Mouse (Mus musculus): Measurements from ENCODE around the gene Fam172a. TPM values are rescaled to one million over a fixed set of nuclear protein-coding genes. Genes with fewer than 3 reads are reported as not detected.

Fam172a gene
- total RNA-seq, 2 experiments from 2014 or later = 6.2 to 9.2 TPM

DNA sequence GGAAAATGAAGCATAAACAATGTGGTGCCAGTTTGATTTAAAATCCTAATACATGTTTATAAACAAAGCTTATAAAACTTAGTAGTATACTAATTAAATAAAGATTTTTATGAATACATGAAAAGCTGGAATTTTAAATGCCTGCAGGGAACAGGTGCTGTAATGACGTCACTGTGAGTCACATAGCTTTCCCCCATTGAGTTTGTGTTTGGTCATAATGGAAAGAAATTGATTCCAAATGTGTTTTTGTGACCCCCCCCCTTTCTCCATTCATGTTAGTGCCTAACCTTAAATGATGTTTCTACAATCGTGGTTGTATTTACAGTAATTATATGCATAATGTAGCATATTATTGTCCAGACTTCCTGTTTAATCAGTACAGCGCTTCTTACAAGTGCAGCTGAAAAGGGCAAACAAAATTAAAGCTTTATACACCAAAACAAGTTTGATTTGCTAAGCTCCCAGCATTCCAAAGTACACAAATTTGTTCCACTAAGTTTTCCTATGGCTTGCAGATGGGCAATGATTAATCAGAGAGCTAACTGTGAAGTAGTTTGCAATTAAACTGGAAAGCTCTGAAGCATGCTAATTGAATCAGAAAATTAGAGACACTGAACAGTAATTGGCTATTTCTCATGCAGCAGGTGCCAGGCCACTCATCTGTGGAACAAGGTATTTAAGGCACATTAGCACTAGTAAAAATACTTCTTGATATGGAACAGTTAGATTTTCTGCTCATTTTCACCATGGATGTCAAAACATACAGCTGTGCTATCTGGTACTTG lies 398.1 kb downstream of the Fam172a start:
- DNase-seq (ENCODE audit: low spot score) = no peak

DNA sequence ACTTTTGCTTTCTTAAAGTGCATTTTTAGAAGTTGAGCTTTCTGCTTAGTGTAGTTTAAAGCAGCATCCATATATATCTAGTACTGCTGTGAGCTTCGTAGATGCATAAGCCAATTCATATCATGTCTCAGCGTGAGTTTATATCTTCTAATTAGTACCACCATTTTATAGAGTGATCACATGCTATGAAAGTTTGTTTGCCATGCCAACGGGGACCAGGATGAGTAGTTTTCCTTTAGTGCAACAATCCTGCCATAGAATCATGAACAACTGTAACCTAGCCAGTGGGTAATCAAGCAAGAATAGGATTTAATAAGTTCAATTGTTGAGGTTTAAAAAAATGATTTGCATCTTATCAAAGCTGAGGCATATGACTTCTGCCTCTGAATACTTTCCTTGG lies 398.8 kb downstream of the Fam172a start:
- DNase-seq (ENCODE audit: low spot score) = no peak

DNA sequence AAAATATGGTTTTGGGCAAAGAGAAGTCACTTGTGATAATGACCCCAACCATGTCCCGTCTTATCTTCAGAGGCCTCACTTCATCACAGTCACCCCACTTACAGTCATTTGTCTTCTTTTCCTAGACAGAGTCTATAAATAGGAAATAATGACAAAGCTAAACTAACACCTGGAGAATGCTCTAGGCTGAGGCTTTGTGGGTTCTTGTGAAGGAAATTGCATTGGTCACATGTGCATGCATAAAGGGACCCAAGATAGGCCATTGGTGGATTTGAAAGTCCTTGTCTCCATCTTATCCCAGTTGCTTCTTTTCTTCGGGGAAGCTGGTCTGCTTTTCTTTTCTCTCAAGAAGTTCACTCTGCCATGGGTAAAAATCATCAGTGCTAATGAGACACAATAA lies 400.5 kb downstream of the Fam172a start:
- DNase-seq (ENCODE audit: low spot score) = no peak

DNA sequence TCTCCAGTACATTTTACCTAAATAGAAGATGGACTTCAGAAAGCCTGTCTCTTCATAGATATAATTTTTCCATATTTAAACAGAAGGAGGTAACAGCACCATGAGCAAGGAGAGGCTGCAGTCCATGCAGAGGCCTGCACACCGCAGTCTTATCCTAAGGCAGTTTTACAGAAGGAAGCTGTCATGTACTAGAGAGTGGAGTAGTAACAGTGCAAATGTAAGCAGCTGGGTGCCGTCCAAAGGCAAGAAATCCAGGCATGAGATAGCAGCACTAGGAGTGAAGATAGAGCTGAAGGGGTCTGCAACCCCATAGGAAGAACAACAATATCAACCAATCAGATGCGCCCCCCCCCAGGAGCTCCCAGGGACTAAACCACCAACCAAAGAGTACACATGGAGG lies 403.0 kb downstream of the Fam172a start:
- DNase-seq (ENCODE audit: low spot score) = no peak

DNA sequence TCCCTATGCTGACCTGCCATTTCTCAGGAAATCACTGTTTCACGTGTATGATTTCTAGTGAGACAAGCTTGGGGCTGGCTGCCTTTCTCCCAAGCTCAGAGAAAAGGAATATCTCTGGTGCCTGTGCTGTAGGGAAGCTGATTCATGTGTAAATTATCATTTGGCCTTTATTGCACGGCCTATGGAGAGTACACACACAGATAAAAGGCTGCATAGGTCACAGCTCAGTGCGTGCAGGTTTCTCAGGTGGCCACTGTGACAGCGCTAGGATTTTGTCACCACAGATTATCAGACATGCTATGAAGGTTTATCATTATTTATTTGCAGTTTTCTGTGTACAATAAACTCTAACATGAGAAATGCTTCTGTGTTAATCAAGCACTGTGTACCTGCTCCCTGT lies 408.8 kb downstream of the Fam172a start:
- no peak for DNase-seq (ENCODE audit: low spot score)

- no peak for DNase-seq (ENCODE audit: low spot score)
Measured at GRCm38 (mm10) chr13:78113978-78114377, 412.1 kb downstream of the Fam172a start.

GRCm38 (mm10) chr13:78118715-78119114 lies 416.9 kb downstream of the Fam172a start:
- no peak for DNase-seq (ENCODE audit: low spot score)

DNA sequence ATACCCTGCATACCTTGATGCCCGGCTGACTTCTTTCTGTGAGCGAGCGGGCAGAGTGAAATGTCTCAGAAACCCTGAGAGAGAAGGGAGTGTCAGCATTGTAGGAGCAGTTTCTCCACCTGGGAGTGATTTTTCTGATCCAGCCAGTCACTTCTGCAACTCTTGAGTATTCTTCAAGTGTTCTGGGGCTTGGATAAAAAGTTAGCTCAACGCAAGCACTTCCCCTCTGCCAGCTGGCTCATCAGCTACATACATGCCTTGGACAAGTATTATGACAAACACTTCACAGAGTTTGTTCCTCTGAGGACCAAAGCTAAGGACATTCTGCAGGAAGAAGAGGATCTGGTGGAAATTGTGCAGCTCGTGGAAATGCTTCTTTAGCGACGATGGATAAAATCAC lies 420.2 kb downstream of the Fam172a start:
- DNase-seq (ENCODE audit: low spot score) = no peak

- no peak for DNase-seq (ENCODE audit: low spot score)
Measured at GRCm38 (mm10) chr13:78123911-78124426, 422.1 kb downstream of the Fam172a start.

- no peak for DNase-seq (ENCODE audit: low spot score)
Measured at GRCm38 (mm10) chr13:78157465-78157864, 455.6 kb downstream of the Fam172a start.

DNA sequence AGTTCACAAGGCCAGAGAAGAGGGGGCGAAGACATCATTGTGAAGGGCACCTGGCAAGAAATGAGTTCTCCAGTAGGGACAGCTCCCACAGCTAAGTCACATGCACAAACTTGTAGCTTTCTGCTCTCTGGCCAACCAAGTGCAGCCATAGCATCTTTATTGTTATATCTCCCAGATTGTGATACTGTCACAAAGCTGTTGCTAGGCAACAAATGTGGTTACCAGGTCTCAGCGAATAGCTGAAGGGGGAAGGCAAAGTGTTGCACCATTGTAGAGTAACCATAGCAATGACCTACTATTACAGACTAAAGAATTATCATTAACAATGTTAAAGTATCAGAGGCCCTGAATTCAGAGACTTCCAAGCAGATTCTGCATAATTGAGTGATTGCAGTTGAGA lies 460.3 kb downstream of the Fam172a start:
- no peak for DNase-seq (ENCODE audit: low spot score)

- DNase-seq (ENCODE audit: low spot score) = peak; percentile 76
Measured at GRCm38 (mm10) chr13:78163087-78163958, 461.5 kb downstream of the Fam172a start.

DNA sequence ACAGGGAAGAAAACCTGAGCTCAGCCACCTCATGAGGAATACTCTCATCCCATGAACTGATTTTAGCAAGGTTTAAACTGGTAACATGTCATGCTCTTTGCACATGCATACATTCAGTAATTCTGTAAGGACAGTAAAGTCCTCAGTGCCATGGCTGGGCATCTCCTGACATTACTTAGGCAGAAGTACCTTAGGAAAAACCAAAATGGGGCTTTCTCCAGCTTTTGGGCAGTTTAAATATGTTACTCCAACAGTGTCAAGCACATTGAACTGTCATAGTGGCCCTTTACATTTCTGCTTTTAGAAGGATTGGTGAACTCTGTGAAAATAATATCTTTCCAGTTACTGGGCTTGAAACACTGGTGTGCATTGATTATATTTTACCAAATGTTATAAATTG lies 463.1 kb downstream of the Fam172a start:
- DNase-seq (ENCODE audit: low spot score) = no peak

- DNase-seq (ENCODE audit: low spot score) = no peak
Measured at GRCm38 (mm10) chr13:78168166-78168565, 466.3 kb downstream of the Fam172a start.

DNA sequence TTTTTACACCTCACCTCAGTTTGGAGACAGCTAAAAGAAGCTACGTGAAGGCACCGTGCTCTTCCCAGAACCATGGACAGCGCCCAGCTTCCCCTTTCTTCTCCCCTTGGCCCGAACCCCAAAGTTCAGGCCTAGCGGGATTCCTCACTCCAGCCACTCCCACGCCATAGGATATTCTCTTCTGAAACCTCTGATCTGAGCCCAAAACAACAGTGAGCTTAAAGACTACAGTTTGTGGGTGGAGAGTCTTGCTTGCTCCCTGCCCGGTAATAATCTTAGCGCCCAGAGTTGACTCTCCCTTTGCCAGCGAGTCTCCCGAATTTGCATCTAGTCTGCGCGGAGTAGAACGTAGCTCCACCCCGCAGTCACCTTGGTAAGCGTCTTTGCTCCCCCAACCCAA lies 469.5 kb downstream of the Fam172a start:
- no peak for DNase-seq (ENCODE audit: low spot score)

DNA sequence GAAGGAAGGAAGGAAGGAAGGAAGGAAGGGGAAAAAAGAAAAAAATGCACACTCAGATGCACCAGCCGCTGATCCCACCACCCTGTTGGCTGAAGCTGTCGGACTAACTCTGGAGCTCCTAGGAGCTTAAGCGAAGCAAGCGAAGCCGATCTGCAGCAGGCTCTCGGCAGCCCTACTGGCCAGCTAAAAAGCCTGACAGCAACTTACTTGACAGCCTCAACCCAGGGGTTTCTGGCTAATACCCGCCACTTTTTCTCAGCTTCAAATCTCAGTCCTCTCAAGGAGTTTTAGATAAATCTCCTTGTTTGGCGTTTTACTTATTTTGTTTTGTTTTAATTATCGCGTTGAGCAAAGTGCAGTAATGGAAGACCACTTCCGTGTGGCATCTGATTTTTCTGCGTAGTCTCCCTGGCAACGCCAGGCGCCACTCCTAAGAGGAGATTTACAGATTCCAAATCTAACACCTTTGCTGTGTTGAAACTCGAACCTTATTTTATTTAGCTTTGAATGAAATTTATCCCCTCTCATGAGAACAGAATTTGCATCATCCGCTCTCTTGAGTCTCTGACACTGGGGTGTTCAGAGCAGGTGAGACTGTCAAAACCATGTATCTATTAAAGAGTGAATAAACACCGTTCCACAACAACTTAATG lies 470.3 kb downstream of the Fam172a start:
- DNase-seq (ENCODE audit: low spot score) = no peak

- DNase-seq (ENCODE audit: low spot score) = no peak
Measured at GRCm38 (mm10) chr13:78172861-78173260, 471.0 kb downstream of the Fam172a start.

GRCm38 (mm10) chr13:78174191-78174590 lies 472.4 kb downstream of the Fam172a start:
- no peak for DNase-seq (ENCODE audit: low spot score)

- no peak for DNase-seq (ENCODE audit: low spot score)
Measured at GRCm38 (mm10) chr13:78174891-78175290, 473.1 kb downstream of the Fam172a start.

DNA sequence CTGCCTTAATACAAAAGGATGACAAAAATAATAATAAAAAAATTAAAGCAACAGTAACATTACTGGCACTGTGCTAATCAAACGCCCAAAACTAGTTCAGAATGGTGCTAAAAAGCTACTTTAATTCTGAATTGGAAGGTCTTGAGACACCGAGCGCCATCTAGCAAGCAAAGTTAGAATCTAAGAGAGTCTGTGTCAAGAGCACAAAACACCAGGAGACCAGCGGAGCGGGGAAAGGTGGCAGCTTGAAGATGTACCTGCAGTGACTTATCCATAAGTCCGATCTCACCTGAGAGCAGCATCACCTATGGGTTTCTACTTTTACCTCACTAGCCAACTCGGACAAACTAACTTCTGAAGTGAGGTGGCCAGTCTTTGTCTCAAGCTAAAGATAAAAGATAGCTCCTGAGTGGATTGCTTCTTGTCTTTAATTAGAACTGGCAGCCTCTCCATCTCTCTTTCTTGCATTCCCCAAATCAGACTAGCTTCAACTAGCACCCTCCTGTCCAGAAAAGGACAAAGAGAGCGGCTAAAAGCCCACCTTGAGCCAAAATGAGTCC lies 474.1 kb downstream of the Fam172a start:
- DNase-seq (ENCODE audit: low spot score) = no peak

GRCm38 (mm10) chr13:78177381-78177950 lies 475.6 kb downstream of the Fam172a start:
- no peak for DNase-seq (ENCODE audit: low spot score)
